Mouse (Mus musculus): Measurements from ENCODE around the gene Lep.

The Lep gene

GRCm38 (mm10) chr6:29044029-29044428 lies 16.0 kb upstream of the Lep start:
- peak; percentile 45 for DNase-seq (ENCODE audit: inconsistent ontology term)

GRCm38 (mm10) chr6:29049926-29050325 lies 10.1 kb upstream of the Lep start:
- no peak for DNase-seq (ENCODE audit: inconsistent ontology term)

GRCm38 (mm10) chr6:29052188-29052587 lies 7.8 kb upstream of the Lep start:
- DNase-seq (ENCODE audit: inconsistent ontology term), result no peak

GRCm38 (mm10) chr6:29053181-29053580 lies 6.8 kb upstream of the Lep start:
- no peak for DNase-seq (ENCODE audit: inconsistent ontology term)

GRCm38 (mm10) chr6:29056377-29056776 lies 3.6 kb upstream of the Lep start:
- DNase-seq (ENCODE audit: inconsistent ontology term), result no peak

- DNase-seq (ENCODE audit: inconsistent ontology term), result peak; percentile 97
These were observed 6.4 kb downstream of the Lep start for GRCm38 (mm10) chr6:29066389-29066790.

GRCm38 (mm10) chr6:29072258-29072657 lies 12.2 kb downstream of the Lep start:
- DNase-seq (ENCODE audit: inconsistent ontology term), result peak; percentile 17

GRCm38 (mm10) chr6:29073462-29074132 lies 13.6 kb downstream of the Lep start:
- peak; percentile 65 for DNase-seq (ENCODE audit: inconsistent ontology term)

- peak; percentile 44 for DNase-seq (ENCODE audit: inconsistent ontology term)
These were observed 14.1 kb downstream of the Lep start for GRCm38 (mm10) chr6:29074133-29074469.

- DNase-seq (ENCODE audit: inconsistent ontology term), result no peak
These were observed 19.3 kb downstream of the Lep start for GRCm38 (mm10) chr6:29079291-29079690.

GRCm38 (mm10) chr6:29081826-29082363 lies 21.9 kb downstream of the Lep start:
- DNase-seq (ENCODE audit: inconsistent ontology term), result no peak

- DNase-seq (ENCODE audit: inconsistent ontology term), result peak; percentile 12
These were observed 22.8 kb downstream of the Lep start for GRCm38 (mm10) chr6:29082776-29083354.

- no peak for DNase-seq (ENCODE audit: inconsistent ontology term)
These were observed 24.4 kb downstream of the Lep start for GRCm38 (mm10) chr6:29084401-29084800.

GRCm38 (mm10) chr6:29087921-29088709 lies 28.1 kb downstream of the Lep start:
- no peak for DNase-seq (ENCODE audit: inconsistent ontology term)

- DNase-seq (ENCODE audit: inconsistent ontology term), result no peak
These were observed 32.2 kb downstream of the Lep start for GRCm38 (mm10) chr6:29092234-29092633.

- no peak for DNase-seq (ENCODE audit: inconsistent ontology term)
These were observed 32.9 kb downstream of the Lep start for GRCm38 (mm10) chr6:29092904-29093303.

- DNase-seq (ENCODE audit: inconsistent ontology term), result peak; percentile 31
These were observed 39.6 kb downstream of the Lep start for GRCm38 (mm10) chr6:29099536-29100170.

- no peak for DNase-seq (ENCODE audit: inconsistent ontology term)
These were observed 40.4 kb downstream of the Lep start for GRCm38 (mm10) chr6:29100423-29100822.

GRCm38 (mm10) chr6:29101248-29101864 lies 41.3 kb downstream of the Lep start:
- DNase-seq (ENCODE audit: inconsistent ontology term), result no peak

- DNase-seq (ENCODE audit: inconsistent ontology term), result no peak
These were observed 48.4 kb downstream of the Lep start for GRCm38 (mm10) chr6:29108376-29108775.

GRCm38 (mm10) chr6:29111501-29111900 lies 51.5 kb downstream of the Lep start:
- DNase-seq (ENCODE audit: inconsistent ontology term), result no peak

- DNase-seq (ENCODE audit: inconsistent ontology term), result no peak
These were observed 55.7 kb downstream of the Lep start for GRCm38 (mm10) chr6:29115756-29116155.

All from Muller cell, postnatal 12 days (primary cell).